Mouse (Mus musculus) lung, postnatal 0 days (tissue): ENCODE measurements around the gene En2.

Source experiments
- CTCF ChIP-seq: IDR thresholded peaks from 2 replicates; pipeline ENCODE4 v1.5.1; 2016; ENCODE audit warnings: antibody characterized with exemption, mild to moderate bottlenecking
- EP300 ChIP-seq: IDR thresholded peaks from 2 replicates; pipeline ENCODE4 v1.6.1; 2016; ENCODE audit warnings: antibody characterized with exemption, mild to moderate bottlenecking, control low read depth

GRCm38 (mm10) chr5:28211651-28212310 is 46.3 kb downstream of the En2 start:
- TF ChIP-seq CTCF (no peak), EP300 (no peak)
